Mouse (Mus musculus): ENCODE data around the gene Olfr750.

- TF ChIP-seq EP300 (optimal IDR thresholded peaks at IDR 0.05) (no peak), CTCF (IDR thresholded peaks at IDR 0.05; ENCODE audit: low read depth) (no peak)
Measured at GRCm38 (mm10) chr14:51090921-51091900, 17.0 kb upstream of the Olfr750 start, which contains the start of the genes Rnase4 and Ang.

Data from stomach, postnatal 0 days (tissue).